Mouse (Mus musculus): Measurements from ENCODE around the gene Stk16. TPM values are rescaled to one million over a fixed set of nuclear protein-coding genes. Genes with fewer than 3 reads are reported as not detected.
"Not testable (repeated sequence)": the region's sequence is repeated elsewhere in the genome, so short reads cannot be mapped to it uniquely, and the experiment has no call there.

Stk16 gene
- polyA plus RNA-seq, 1 experiment = 140 TPM

DNA sequence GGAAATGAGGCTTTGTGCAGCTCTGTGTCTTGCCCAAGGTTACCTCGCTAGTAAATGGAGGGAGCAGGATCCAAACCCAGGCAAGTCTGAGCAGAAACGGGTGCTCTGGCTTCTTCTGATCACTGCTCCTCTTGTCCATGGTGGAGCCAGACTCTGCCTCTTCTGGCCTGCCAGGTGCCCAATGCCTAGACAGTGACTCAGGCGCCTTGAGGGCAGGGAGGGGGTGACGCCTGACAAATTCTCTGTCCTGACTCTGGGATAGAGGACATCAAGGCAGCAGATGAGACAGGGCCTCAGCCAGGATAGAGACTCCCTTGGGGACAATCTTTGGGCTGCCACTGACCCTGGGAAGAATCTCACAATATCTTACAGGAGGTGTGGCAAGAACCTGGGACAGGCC lies 20.6 kb downstream of the Stk16 start:
- TF ChIP-seq POLR2A (IDR thresholded peaks at IDR 0.05; ENCODE audit: borderline replicate concordance, extremely low read depth, low read depth, low read length) = no peak
- DNase-seq = no peak
- H3K4me3 ChIP-seq (replicated peaks; ENCODE audit: extremely low read depth, low read depth, low read length) = no peak overlapping the region
- WGBS = 72% methylated on average over 4 of the region's 4 CpGs
- no peaks in the 10 kb centered on the region for H3K4me1 ChIP-seq (ENCODE audit: control insufficient read depth, insufficient read depth, low read length)

DNA sequence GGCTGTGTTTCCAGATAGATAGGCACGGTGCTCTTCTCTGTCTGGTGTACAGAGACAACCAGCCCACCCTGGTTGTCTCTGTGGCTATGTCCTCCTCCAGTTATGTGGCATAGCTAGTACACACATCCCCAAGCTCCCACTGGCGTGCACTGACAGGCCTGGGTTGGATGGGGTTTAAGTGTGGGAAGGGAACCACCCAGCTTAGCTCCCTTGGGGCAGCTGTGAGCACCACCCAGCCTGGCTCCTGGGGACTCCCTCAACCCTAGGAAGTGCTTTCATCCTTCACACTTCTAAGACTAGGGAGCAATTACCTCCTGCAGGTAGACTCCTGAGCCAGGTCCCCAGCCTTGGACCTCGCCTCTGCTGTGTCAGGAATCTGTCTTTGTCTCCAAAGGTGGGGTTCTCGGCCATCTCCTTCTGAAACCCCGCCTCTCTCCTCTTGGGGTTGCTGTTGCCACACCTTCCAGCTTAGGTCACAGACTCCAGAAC lies 21.1 kb downstream of the Stk16 start, which contains the start of gene A630095N17Rik:
Gene A630095N17Rik, minus strand, starts transcription at position 439 of the 489 bp plus-strand sequence.
- Histone ChIP-seq H3K4me3 (replicated peaks; ENCODE audit: extremely low read depth, low read depth, low read length) (no peak within 1 kb of the TSS), H3K4me1 (ENCODE audit: control insufficient read depth, insufficient read depth, low read length) (no peaks in the 10 kb centered on the region)
- DNase-seq = no peak
- no peak for TF ChIP-seq POLR2A (IDR thresholded peaks at IDR 0.05; ENCODE audit: borderline replicate concordance, extremely low read depth, low read depth, low read length)
- TF ChIP-seq CTCF (IDR thresholded peaks at IDR 0.05; ENCODE audit: insufficient read depth, low read length) = no peak
- 58% methylated on average over 5 of the region's 5 CpGs for WGBS

DNA sequence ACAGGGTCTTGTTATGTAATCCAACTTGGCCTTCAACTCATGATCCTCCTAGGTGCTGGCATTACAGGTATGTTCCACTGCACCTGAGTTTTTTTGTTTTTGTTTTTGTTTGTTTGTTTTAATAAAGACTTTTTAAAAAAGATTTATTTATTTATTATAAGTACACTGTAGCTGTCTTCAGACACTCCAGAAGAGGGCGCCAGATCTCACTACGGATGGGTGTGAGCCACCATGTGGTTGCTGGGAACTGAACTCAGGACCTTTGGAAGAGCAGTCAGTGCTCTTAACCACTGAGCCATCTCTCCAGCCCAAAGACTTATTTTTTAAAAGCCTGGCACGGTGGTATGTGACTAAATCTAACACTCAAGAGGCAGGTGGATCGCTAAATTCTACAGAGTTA lies 21.9 kb downstream of the Stk16 start:
- 67% methylated on average over 4 of the region's 4 CpGs for WGBS
- not testable (repeated sequence) for H3K4me1 ChIP-seq (ENCODE audit: control insufficient read depth, insufficient read depth, low read length); H3K4me3 ChIP-seq (replicated peaks; ENCODE audit: extremely low read depth, low read depth, low read length); DNase-seq

DNA sequence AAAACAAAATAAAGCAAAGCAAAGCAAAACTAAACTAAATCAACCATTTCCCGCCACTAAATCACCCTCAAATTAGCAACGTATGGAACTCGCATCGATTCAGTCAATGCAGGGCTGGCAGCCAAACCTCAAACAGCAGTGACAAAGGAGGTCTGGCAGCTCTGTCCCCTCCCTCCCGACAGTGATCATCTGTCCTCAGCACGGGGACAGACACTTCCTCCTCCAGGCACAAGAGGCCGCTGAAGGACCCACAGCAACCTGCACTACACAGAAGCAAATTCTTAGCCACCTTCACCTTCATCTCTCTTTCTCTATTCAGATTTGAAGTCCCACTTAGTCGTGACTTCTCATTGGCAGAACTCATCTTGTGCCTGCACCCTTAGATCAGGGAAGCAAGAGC lies 24.0 kb downstream of the Stk16 start:
- TF ChIP-seq CTCF (IDR thresholded peaks at IDR 0.05; ENCODE audit: insufficient read depth, low read length) (peak; percentile 81), POLR2A (IDR thresholded peaks at IDR 0.05; ENCODE audit: borderline replicate concordance, extremely low read depth, low read depth, low read length) (no peak)
- peak; percentile 59 for DNase-seq
- no peak overlapping the region for H3K4me3 ChIP-seq (replicated peaks; ENCODE audit: extremely low read depth, low read depth, low read length)
- WGBS = 2% methylated on average over 8 of the region's 8 CpGs
- H3K4me1 ChIP-seq (ENCODE audit: control insufficient read depth, insufficient read depth, low read length) = peaks cover 3% of the 10 kb centered on the region; the same call in 1 of the 2 replicates

DNA sequence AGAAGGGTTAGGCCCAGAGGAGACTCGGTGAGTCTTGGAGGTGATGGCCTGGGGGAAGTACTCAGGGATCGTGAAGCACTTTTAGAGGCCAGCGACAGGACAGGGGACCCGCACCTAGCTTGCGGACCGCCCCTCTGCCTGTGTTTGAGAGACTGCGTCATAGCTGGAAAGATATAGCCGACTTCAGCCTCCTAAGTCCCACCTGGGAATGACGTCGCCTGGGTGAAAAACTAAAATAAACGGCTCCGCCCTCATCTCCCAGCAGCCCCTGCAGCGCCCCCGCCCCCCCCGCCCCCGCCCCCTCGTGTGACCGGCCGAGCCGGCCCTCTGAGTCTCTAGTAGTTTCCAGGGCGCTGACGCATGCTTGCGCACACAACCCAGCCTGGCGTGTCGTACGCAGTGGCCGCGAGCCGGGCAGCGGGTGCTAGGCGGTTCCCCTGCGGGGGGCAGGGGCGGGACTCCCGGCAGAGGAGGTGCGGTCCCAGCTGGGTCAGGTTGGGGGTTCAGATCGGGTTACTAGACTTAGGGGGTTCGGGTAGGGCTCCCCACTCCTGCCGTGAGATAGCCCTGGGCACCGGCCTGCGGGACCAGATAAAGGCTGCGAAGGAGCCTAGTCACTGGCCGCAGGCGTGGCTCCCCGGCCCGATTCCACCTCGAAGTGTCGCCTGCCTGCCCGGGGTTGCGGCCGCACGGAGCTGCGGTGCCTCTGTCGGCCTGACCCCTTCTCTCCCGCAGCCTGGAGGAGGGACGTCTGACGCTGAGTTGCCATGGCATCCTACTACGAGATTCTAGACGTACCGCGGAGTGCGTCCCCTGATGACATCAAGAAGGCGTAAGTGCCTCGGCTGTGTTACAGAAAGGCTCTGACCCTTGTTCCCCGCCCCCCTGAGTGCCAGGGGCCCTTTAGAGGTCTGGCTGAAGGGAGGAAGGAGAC lies 25.7 kb downstream of the Stk16 start, which contains the start of gene Dnajb2:
Gene Dnajb2, plus strand, starts transcription at position 290 of the 934 bp plus-strand sequence.
- TF ChIP-seq POLR2A (IDR thresholded peaks at IDR 0.05; ENCODE audit: borderline replicate concordance, extremely low read depth, low read depth, low read length) = peak; percentile 86
- TF ChIP-seq CTCF (IDR thresholded peaks at IDR 0.05; ENCODE audit: insufficient read depth, low read length) = no peak
- DNase-seq = peak; percentile 88

DNA sequence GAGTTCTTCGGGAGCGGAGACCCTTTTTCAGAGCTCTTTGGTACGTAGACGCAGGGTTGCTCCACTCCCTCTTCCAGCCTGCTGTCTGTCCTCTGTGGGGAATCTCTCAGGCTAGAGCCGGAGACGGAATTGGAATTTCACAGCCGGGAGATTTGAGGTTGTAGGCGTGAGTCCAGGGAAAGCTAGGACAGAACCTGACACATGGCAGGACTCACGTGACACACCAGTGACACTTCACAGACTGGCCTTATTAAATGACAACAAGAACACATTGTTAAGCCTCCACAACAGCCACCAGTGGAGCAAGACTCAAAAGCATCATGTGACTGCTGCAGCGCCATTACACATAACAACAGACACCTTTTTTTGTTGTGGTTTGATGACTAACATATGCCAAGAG lies 29.0 kb downstream of the Stk16 start:
- no peak overlapping the region for H3K4me3 ChIP-seq (replicated peaks; ENCODE audit: extremely low read depth, low read depth, low read length)
- DNase-seq = no peak
- peaks cover 3% of the 10 kb centered on the region; the same call in 1 of the 2 replicates for H3K4me1 ChIP-seq (ENCODE audit: control insufficient read depth, insufficient read depth, low read length)
- 86% methylated on average over 10 of the region's 10 CpGs for WGBS
- TF ChIP-seq POLR2A (IDR thresholded peaks at IDR 0.05; ENCODE audit: borderline replicate concordance, extremely low read depth, low read depth, low read length) (no peak), CTCF (IDR thresholded peaks at IDR 0.05; ENCODE audit: insufficient read depth, low read length) (no peak)

More for the DNA sequence above, 25.7 kb downstream of the Stk16 start, which contains the start of gene Dnajb2:
- WGBS = under 1% methylated on average over 64 of the region's 64 CpGs
- Histone ChIP-seq H3K4me1 (ENCODE audit: control insufficient read depth, insufficient read depth, low read length) (peaks cover 3% of the 10 kb centered on the region; the same call in 1 of the 2 replicates), H3K4me3 (replicated peaks; ENCODE audit: extremely low read depth, low read depth, low read length) (peak within 1 kb of the TSS; percentile 76)

DNA sequence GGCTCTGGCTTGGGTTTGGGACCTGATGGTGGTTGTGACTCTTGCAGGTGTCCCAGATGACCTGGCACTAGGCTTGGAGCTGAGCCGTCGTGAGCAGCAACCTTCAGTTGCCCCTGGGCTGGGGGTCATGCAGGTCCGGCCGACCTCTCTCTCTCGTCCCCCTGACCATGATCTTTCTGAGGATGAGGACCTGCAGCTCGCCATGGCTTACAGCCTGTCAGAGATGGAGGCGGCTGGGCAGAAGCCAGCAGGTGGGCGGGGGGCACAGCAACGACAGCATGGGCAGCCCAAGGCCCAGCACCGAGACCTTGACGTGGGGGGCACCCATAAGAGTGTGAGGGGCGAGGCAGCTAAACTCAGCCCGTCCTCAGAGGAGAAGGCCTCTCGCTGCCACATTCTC lies 32.8 kb downstream of the Stk16 start:
- Histone ChIP-seq H3K4me1 (ENCODE audit: control insufficient read depth, insufficient read depth, low read length) (peaks cover 5% of the 10 kb centered on the region; the same call in 1 of the 2 replicates), H3K4me3 (replicated peaks; ENCODE audit: extremely low read depth, low read depth, low read length) (no peak overlapping the region)
- TF ChIP-seq POLR2A (IDR thresholded peaks at IDR 0.05; ENCODE audit: borderline replicate concordance, extremely low read depth, low read depth, low read length) (no peak), CTCF (IDR thresholded peaks at IDR 0.05; ENCODE audit: insufficient read depth, low read length) (no peak)
- no peak for DNase-seq
- WGBS = 91% methylated on average over 14 of the region's 14 CpGs

DNA sequence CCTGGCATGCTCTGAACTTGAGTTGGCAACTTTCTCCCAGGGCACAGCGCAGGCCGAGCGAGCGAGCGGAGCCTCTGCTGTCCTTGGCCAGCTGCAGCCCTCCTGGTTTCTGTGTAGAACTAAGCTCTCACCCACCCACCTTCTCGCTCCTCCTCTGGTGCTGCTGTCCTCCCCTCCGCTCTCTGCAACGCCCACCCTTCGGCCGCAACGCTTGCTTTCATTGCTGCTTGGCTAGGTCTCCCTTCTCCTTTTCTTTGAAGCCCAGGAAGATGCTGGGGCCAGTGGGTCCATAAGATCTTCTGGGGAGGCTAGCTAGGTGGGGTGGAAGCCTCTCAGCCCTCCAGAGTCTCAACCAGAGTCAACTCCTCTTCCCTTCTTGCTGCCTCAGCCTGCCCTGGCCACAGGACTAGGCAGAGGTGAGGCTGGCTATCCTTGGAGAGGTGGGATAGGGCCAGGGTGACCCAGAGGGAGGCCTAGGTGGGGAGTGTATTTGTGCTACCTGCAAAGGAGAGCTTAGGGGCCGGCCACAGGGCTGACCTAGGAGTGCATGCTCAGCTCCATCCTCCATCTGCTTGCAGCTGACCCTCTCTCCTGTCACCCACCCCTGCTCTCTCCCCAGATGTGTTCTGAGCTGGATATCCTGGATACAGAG lies 33.7 kb downstream of the Stk16 start:
- no peak for TF ChIP-seq CTCF (IDR thresholded peaks at IDR 0.05; ENCODE audit: insufficient read depth, low read length)
- no peak for TF ChIP-seq POLR2A (IDR thresholded peaks at IDR 0.05; ENCODE audit: borderline replicate concordance, extremely low read depth, low read depth, low read length)
- no peak overlapping the region for H3K4me3 ChIP-seq (replicated peaks; ENCODE audit: extremely low read depth, low read depth, low read length)
- WGBS = 93% methylated on average over 12 of the region's 12 CpGs
- no peak for DNase-seq
- peaks cover 7% of the 10 kb centered on the region; the same call in 1 of the 2 replicates for H3K4me1 ChIP-seq (ENCODE audit: control insufficient read depth, insufficient read depth, low read length)

DNA sequence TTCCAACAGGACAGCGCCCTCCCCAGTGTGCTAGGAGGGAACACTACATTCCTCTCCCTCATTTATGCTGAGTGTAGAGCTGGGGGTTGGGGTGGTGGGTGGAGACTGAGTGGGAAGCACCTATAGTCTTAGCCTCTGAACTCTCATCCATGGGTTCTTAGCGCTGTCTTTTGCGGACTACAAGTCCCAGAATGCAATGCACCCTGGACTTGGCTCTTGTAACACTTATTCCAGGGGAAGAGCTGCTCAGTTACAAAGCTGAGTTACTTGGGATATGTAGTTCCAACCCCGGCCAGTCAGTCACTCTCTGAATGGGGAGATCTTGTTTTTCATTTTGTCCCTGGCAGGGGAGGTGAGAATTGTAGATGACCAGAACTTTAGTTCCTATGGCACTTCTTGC lies 34.2 kb downstream of the Stk16 start:
- TF ChIP-seq CTCF (IDR thresholded peaks at IDR 0.05; ENCODE audit: insufficient read depth, low read length) = no peak
- 35% methylated on average over 4 of the region's 4 CpGs for WGBS
- H3K4me1 ChIP-seq (ENCODE audit: control insufficient read depth, insufficient read depth, low read length) = peaks cover 7% of the 10 kb centered on the region; the same call in 1 of the 2 replicates
- no peak overlapping the region for H3K4me3 ChIP-seq (replicated peaks; ENCODE audit: extremely low read depth, low read depth, low read length)
- DNase-seq = no peak
